11 mouse cellular contexts compared by ENCODE assay signal in genomic region chr2:131191005-131191390, GRCm38 (mm10). TPM values are rescaled to one million over a fixed set of nuclear protein-coding genes. Genes with fewer than 3 reads are reported as not detected.
DNase-seq lines count a peak whose midpoint lies in the region; ATAC-seq and TF ChIP-seq lines count a peak whose summit lies in the region.
"Had no signal": no experiment of that assay in that cellular context is flagged by ENCODE, and none has a peak within 500 bp of the region (broad histone marks: within the 10 kb centered on the region; RNA-seq: fewer than 3 reads in every experiment).

No protein-coding gene starts in this region.

- H3K9ac ChIP-seq in stomach, embryonic 14.5 days (replicated peaks; ENCODE audit: low read depth, low read length), result no peak overlapping the region
- no peak overlapping the region for H3K9ac ChIP-seq in stomach, postnatal 0 days (ENCODE audit: low read length)
- H3K9ac ChIP-seq in liver, embryonic 15.5 days, result peak overlapping the region; percentile 95; the same call in 1 of the 2 replicates
- H3K9ac ChIP-seq in stomach, embryonic 15.5 days, result no peak overlapping the region
- H3K9ac ChIP-seq: embryonic facial prominence, embryonic 15.5 days; heart, embryonic 13.5 days had no signal

- no peaks in the 10 kb centered on the region for H3K9me3 ChIP-seq in erythroblast, embryonic 14.5 days (ENCODE audit: control insufficient read depth, low read length)
- H3K9me3 ChIP-seq in stomach, embryonic 14.5 days (ENCODE audit: control insufficient read depth, low read depth, low read length), result no peaks in the 10 kb centered on the region
- no peaks in the 10 kb centered on the region for H3K9me3 ChIP-seq in stomach, postnatal 0 days (ENCODE audit: control insufficient read depth, low read length)
- H3K9me3 ChIP-seq in liver, embryonic 15.5 days (replicated peaks), result no peaks in the 10 kb centered on the region
- H3K9me3 ChIP-seq in stomach, embryonic 15.5 days, result no peaks in the 10 kb centered on the region
- H3K9me3 ChIP-seq: embryonic facial prominence, embryonic 15.5 days; heart, embryonic 13.5 days had no signal

- H3K36me3 ChIP-seq in erythroblast, embryonic 14.5 days (ENCODE audit: control insufficient read depth), result peaks cover 91% of the 10 kb centered on the region
- H3K36me3 ChIP-seq in stomach, embryonic 14.5 days (ENCODE audit: control insufficient read depth, insufficient read depth, low read length), result peaks cover 35% of the 10 kb centered on the region
- H3K36me3 ChIP-seq in stomach, postnatal 0 days (ENCODE audit: control insufficient read depth, insufficient read depth, low read length), result peaks cover 18% of the 10 kb centered on the region
- peaks cover 83% of the 10 kb centered on the region for H3K36me3 ChIP-seq in liver, embryonic 15.5 days (replicated peaks)
- peaks cover 30% of the 10 kb centered on the region for H3K36me3 ChIP-seq in stomach, embryonic 15.5 days

- peak overlapping the region; percentile 34; the same call in 1 of the 2 replicates for H3K27ac ChIP-seq in stomach, embryonic 14.5 days (ENCODE audit: low read length)
- no peak overlapping the region for H3K27ac ChIP-seq in stomach, postnatal 0 days (replicated peaks)
- H3K27ac ChIP-seq in liver, embryonic 15.5 days (replicated peaks), result peak overlapping the region; percentile 97
- H3K27ac ChIP-seq in stomach, embryonic 15.5 days, result 0 out of 2 replicates have a peak overlapping the region, but pooled peaks have one; percentile 21
- H3K27ac ChIP-seq: embryonic facial prominence, embryonic 15.5 days; heart, embryonic 13.5 days had no signal

- no peaks in the 10 kb centered on the region; the same call in 1 of the 2 replicates for H3K27me3 ChIP-seq in erythroblast, embryonic 14.5 days (ENCODE audit: control insufficient read depth)
- H3K27me3 ChIP-seq in stomach, embryonic 14.5 days (ENCODE audit: control insufficient read depth, insufficient read depth, low read length), result no peaks in the 10 kb centered on the region
- H3K27me3 ChIP-seq in stomach, postnatal 0 days (ENCODE audit: control insufficient read depth, insufficient read depth, low read length), result no peaks in the 10 kb centered on the region
- H3K27me3 ChIP-seq in liver, embryonic 15.5 days, result no peaks in the 10 kb centered on the region
- no peaks in the 10 kb centered on the region for H3K27me3 ChIP-seq in stomach, embryonic 15.5 days (replicated peaks)
- H3K27me3 ChIP-seq: embryonic facial prominence, embryonic 15.5 days; heart, embryonic 13.5 days had no signal

- DNase-seq in stomach, postnatal 0 days (ENCODE audit: low spot score), result no peak
- DNase-seq in yolk sac, embryonic 10.5 days (ENCODE audit: low spot score), result no peak
- DNase-seq in spleen, postnatal 14 days (ENCODE audit: low spot score in 2 of 2), result no peak
- DNase-seq: layer of hippocampus, adult 9-11 months had no signal

- H3K4me1 ChIP-seq in erythroblast, embryonic 14.5 days (ENCODE audit: control insufficient read depth), result peaks cover 82% of the 10 kb centered on the region
- peaks cover 33% of the 10 kb centered on the region for H3K4me1 ChIP-seq in stomach, embryonic 14.5 days (ENCODE audit: control insufficient read depth, insufficient read depth, low read length)
- H3K4me1 ChIP-seq in stomach, postnatal 0 days (replicated peaks; ENCODE audit: control insufficient read depth, insufficient read depth), result peaks cover 7% of the 10 kb centered on the region
- H3K4me1 ChIP-seq in liver, embryonic 15.5 days (replicated peaks), result peaks cover 77% of the 10 kb centered on the region
- peaks cover 35% of the 10 kb centered on the region for H3K4me1 ChIP-seq in stomach, embryonic 15.5 days

- TF ChIP-seq EP300 in stomach, postnatal 0 days (optimal IDR thresholded peaks at IDR 0.05), result no peak

- TF ChIP-seq CTCF in stomach, postnatal 0 days (IDR thresholded peaks at IDR 0.05; ENCODE audit: low read depth), result no peak

- 70% methylated on average over 7 of the region's 7 CpGs for WGBS in stomach, embryonic 14.5 days
- 70% methylated on average over 7 of the region's 7 CpGs for WGBS in stomach, postnatal 0 days
- WGBS in liver, embryonic 15.5 days (ENCODE audit: insufficient replicate concordance), result 71% methylated on average over 7 of the region's 7 CpGs
- WGBS in stomach, embryonic 15.5 days, result 78% methylated on average over 7 of the region's 7 CpGs

- no peak overlapping the region for H3K4me2 ChIP-seq in stomach, embryonic 14.5 days (replicated peaks; ENCODE audit: low read depth, low read length)
- no peak overlapping the region for H3K4me2 ChIP-seq in stomach, postnatal 0 days (replicated peaks; ENCODE audit: low read depth)
- H3K4me2 ChIP-seq in liver, embryonic 15.5 days, result peak overlapping the region; percentile 96
- H3K4me2 ChIP-seq in stomach, embryonic 15.5 days, result 0 out of 2 replicates have a peak overlapping the region, but pooled peaks have one; percentile 5
- H3K4me2 ChIP-seq: embryonic facial prominence, embryonic 15.5 days had no signal

- H3K4me3 ChIP-seq in erythroblast, embryonic 14.5 days (replicated peaks), result peak overlapping the region; percentile 74
- no peak overlapping the region for H3K4me3 ChIP-seq in stomach, embryonic 14.5 days (ENCODE audit: low read depth, low read length)
- no peak overlapping the region for H3K4me3 ChIP-seq in stomach, postnatal 0 days (ENCODE audit: low read depth, low read length)
- peak overlapping the region; percentile 90 for H3K4me3 ChIP-seq in liver, embryonic 15.5 days (replicated peaks)
- H3K4me3 ChIP-seq in stomach, embryonic 15.5 days (replicated peaks), result no peak overlapping the region
- H3K4me3 ChIP-seq: embryonic facial prominence, embryonic 15.5 days; heart, embryonic 13.5 days had no signal

- no peak for ATAC-seq in erythroblast, adult 5-6 weeks (replicated peaks; ENCODE audit: low FRiP score, poor library complexity, severe bottlenecking)
- no peak for ATAC-seq in stomach, embryonic 14.5 days (ENCODE audit: insufficient number of reproducible peaks, insufficient read depth, low FRiP score, low read depth)
- ATAC-seq in stomach, postnatal 0 days (ENCODE audit: low FRiP score, low TSS enrichment), result no peak
- no peak for ATAC-seq in liver, embryonic 15.5 days (ENCODE audit: insufficient read depth)
- ATAC-seq in stomach, embryonic 15.5 days (ENCODE audit: insufficient read depth, low FRiP score, low read depth), result no peak

RNA-seq across cellular contexts. Expression of gene Spef1, which starts 3.9 kb away (rescaled TPM):
- 1.6 and 2.1 TPM in 2 replicates for polyA plus RNA-seq in erythroblast, embryonic 14.5 days (2012)
- 0.63 TPM in 1 of 2 replicates, not detected in the other for total RNA-seq in erythroblast, adult 5-6 weeks (2015; ENCODE audit: low replicate concordance)
- 3.1 and 4.2 TPM in 2 replicates for total RNA-seq in erythroblast, adult 5-6 weeks (2017; ENCODE audit: low replicate concordance)
- 9.2 and 9.8 TPM in 2 replicates for polyA plus RNA-seq in stomach, embryonic 14.5 days (2014; fragmentation: Nextera tagmentation; extraction: Ambion mirVana)
- polyA plus RNA-seq in stomach, postnatal 0 days (2015; fragmentation: Nextera tagmentation; extraction: Ambion mirVana), result 2.5 and 2.9 TPM in 2 replicates
- polyA plus RNA-seq in liver, embryonic 15.5 days (2015; fragmentation: Nextera tagmentation; extraction: Ambion mirVana), result 1.6 and 1.8 TPM in 2 replicates
- polyA plus RNA-seq in stomach, embryonic 15.5 days (2015; fragmentation: Nextera tagmentation; extraction: Ambion mirVana), result 5.7 TPM in 2 replicates

RNA-seq across cellular contexts. Expression of gene Cdc25b, which starts 4.2 kb away (rescaled TPM):
- 52.6 and 58.1 TPM in 2 replicates for polyA plus RNA-seq in erythroblast, embryonic 14.5 days (2012)
- total RNA-seq in erythroblast, adult 5-6 weeks (2015; ENCODE audit: low replicate concordance), result 160 and 210 TPM in 2 replicates
- 363 and 459 TPM in 2 replicates for total RNA-seq in erythroblast, adult 5-6 weeks (2017; ENCODE audit: low replicate concordance)
- 58.0 and 63.4 TPM in 2 replicates for polyA plus RNA-seq in stomach, embryonic 14.5 days (2014; fragmentation: Nextera tagmentation; extraction: Ambion mirVana)
- 38.7 and 39.5 TPM in 2 replicates for polyA plus RNA-seq in stomach, postnatal 0 days (2015; fragmentation: Nextera tagmentation; extraction: Ambion mirVana)
- polyA plus RNA-seq in liver, embryonic 15.5 days (2015; fragmentation: Nextera tagmentation; extraction: Ambion mirVana), result 236 and 279 TPM in 2 replicates
- polyA plus RNA-seq in stomach, embryonic 15.5 days (2015; fragmentation: Nextera tagmentation; extraction: Ambion mirVana), result 57.6 and 62.6 TPM in 2 replicates

RNA-seq across cellular contexts. Expression of gene Cenpb, which starts 11.1 kb away (rescaled TPM):
- polyA plus RNA-seq in erythroblast, embryonic 14.5 days (2012), result 27.7 and 31.8 TPM in 2 replicates
- 0.96 and 3.8 TPM in 2 replicates for total RNA-seq in erythroblast, adult 5-6 weeks (2015; ENCODE audit: low replicate concordance)
- 6.4 and 7.7 TPM in 2 replicates for total RNA-seq in erythroblast, adult 5-6 weeks (2017; ENCODE audit: low replicate concordance)
- polyA plus RNA-seq in stomach, embryonic 14.5 days (2014; fragmentation: Nextera tagmentation; extraction: Ambion mirVana), result 9.0 and 9.9 TPM in 2 replicates
- 12.2 and 13.9 TPM in 2 replicates for polyA plus RNA-seq in stomach, postnatal 0 days (2015; fragmentation: Nextera tagmentation; extraction: Ambion mirVana)
- polyA plus RNA-seq in liver, embryonic 15.5 days (2015; fragmentation: Nextera tagmentation; extraction: Ambion mirVana), result 4.1 and 5.4 TPM in 2 replicates
- 15.4 and 16.4 TPM in 2 replicates for polyA plus RNA-seq in stomach, embryonic 15.5 days (2015; fragmentation: Nextera tagmentation; extraction: Ambion mirVana)

RNA-seq across cellular contexts. Expression of gene Ap5s1, which starts 15.9 kb away (rescaled TPM):
- 3.0 and 3.9 TPM in 2 replicates for polyA plus RNA-seq in erythroblast, embryonic 14.5 days (2012)
- 18.2 and 36.5 TPM in 2 replicates for total RNA-seq in erythroblast, adult 5-6 weeks (2015; ENCODE audit: low replicate concordance)
- 18.7 and 21.0 TPM in 2 replicates for total RNA-seq in erythroblast, adult 5-6 weeks (2017; ENCODE audit: low replicate concordance)
- 27.0 TPM in 2 replicates for polyA plus RNA-seq in stomach, embryonic 14.5 days (2014; fragmentation: Nextera tagmentation; extraction: Ambion mirVana)
- polyA plus RNA-seq in stomach, postnatal 0 days (2015; fragmentation: Nextera tagmentation; extraction: Ambion mirVana), result 22.0 and 24.6 TPM in 2 replicates
- polyA plus RNA-seq in liver, embryonic 15.5 days (2015; fragmentation: Nextera tagmentation; extraction: Ambion mirVana), result 16.6 and 18.3 TPM in 2 replicates
- 23.2 and 23.7 TPM in 2 replicates for polyA plus RNA-seq in stomach, embryonic 15.5 days (2015; fragmentation: Nextera tagmentation; extraction: Ambion mirVana)

RNA-seq across cellular contexts. Expression of gene 1700037H04Rik, which starts 31.1 kb away (rescaled TPM):
- polyA plus RNA-seq in erythroblast, embryonic 14.5 days (2012), result 219 and 275 TPM in 2 replicates
- total RNA-seq in erythroblast, adult 5-6 weeks (2015; ENCODE audit: low replicate concordance), result 77.1 and 92.0 TPM in 2 replicates
- 33.9 and 49.3 TPM in 2 replicates for total RNA-seq in erythroblast, adult 5-6 weeks (2017; ENCODE audit: low replicate concordance)
- 84.6 and 88.9 TPM in 2 replicates for polyA plus RNA-seq in stomach, embryonic 14.5 days (2014; fragmentation: Nextera tagmentation; extraction: Ambion mirVana)
- 42.6 and 43.6 TPM in 2 replicates for polyA plus RNA-seq in stomach, postnatal 0 days (2015; fragmentation: Nextera tagmentation; extraction: Ambion mirVana)
- 135 and 147 TPM in 2 replicates for polyA plus RNA-seq in liver, embryonic 15.5 days (2015; fragmentation: Nextera tagmentation; extraction: Ambion mirVana)
- polyA plus RNA-seq in stomach, embryonic 15.5 days (2015; fragmentation: Nextera tagmentation; extraction: Ambion mirVana), result 74.2 and 75.0 TPM in 2 replicates

Comparison
In these comparisons a context has a peak if more than half of its experiments do, and no peak if none do; other contexts are left out.
1. H3K4me2 ChIP-seq: peak in liver, embryonic 15.5 days (single experiment) and stomach, embryonic 15.5 days (single experiment); none in stomach, embryonic 14.5 days (single experiment) and stomach, postnatal 0 days (single experiment).
2. H3K4me3 ChIP-seq: peak in erythroblast, embryonic 14.5 days (single experiment) and liver, embryonic 15.5 days (single experiment); none in stomach, embryonic 14.5 days (single experiment), stomach, postnatal 0 days (single experiment) and stomach, embryonic 15.5 days (single experiment).